Mouse (Mus musculus): ENCODE measurements around the gene Pdcd2. TPM values are rescaled to one million over a fixed set of nuclear protein-coding genes. Genes with fewer than 3 reads are reported as not detected.
A peak's percentile ranks its signal among the peaks of the same experiment; 100 is the strongest.
"Not testable (repeated sequence)": the region's sequence is repeated elsewhere in the genome, so short reads cannot be mapped to it uniquely, and the experiment has no call there.

The Pdcd2 gene
- 23.2 and 23.8 TPM in 2 replicates for polyA plus RNA-seq (2012; rRNA removed)

DNA sequence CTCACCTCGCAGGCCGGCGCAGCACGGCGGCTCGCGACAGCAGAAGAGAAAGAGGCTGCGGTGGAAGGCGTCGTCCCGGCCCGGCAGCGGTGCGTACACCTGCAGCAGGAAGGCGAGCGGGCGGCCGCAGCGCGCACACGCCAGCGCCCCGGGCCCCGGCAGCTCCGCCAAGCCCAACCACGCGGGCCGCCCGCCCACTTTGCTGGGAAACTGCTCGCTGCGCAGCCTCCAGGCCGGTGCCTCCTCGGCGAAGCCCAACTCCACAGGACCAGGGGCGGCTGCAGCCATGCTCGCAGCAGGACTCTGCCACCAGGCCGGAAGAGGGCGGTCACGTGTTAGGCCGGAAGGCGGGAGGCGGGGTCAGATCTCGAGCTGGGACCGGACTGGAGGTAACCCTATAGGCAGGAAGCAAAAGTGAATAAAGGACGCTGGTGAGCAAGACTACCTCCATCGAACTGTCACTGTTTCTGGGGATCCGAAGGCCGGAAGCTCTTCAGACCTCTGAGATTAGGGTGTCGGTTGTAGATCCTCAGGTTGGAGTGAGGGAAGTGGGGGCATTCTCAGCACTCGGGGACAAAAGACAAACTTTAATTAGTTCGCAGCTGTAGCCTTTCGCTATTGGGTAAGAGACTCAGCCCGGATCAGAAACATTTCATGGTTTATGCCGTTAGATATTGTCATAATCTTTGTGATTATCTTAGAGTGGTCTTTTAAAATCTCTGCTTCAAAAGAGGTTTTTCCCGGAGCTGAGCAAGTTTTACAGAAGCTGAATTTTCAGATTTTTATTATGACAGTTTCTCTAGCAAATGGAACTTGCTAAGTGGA lies at the start of gene Pdcd2:
TSS of gene Pdcd2 (minus strand) at position 316 of the 825 bp plus-strand sequence.
- DNase-seq (ENCODE audit: low spot score): peak; percentile 90

DNA sequence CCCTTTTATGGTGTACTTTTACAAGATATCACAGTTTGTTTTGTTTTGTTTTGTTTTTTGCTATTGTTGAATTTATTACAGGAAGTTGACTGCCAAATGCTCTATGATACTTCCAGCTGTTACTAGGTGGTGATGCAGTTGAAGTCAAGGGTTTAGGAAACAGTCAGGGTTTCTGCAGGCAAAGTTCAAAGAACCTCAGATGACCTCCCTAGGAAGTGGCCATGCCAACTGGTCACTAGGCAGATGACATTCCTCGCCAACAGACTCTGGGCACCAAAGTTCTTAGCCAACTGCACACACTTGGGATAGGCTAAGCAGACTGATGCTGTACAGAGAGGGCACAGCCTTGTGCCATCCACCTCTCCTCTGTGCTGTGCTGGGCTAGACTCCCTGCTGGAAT lies 48.0 kb upstream of the Pdcd2 start:
- DNase-seq (ENCODE audit: low spot score): no peak

DNA sequence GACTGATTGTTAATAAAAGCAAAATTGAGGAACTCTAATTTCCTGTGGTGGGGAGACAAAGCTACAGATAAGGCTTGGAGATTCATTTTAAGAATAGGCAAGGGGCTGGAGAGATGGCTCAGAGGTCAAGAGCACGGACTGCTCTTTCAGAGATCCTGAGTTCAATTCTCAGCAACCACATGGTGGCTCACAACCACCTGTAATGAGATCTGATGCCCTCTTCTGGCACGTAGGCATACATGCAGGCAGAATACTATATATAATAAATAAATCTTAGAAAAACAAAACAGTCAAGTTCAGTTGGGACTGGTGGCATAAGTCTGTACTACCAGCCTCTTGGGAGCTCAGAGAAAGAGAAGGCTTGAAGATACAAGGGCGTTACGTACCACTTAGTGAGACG lies 39.8 kb upstream of the Pdcd2 start:
- no peak for DNase-seq (ENCODE audit: low spot score)

DNA sequence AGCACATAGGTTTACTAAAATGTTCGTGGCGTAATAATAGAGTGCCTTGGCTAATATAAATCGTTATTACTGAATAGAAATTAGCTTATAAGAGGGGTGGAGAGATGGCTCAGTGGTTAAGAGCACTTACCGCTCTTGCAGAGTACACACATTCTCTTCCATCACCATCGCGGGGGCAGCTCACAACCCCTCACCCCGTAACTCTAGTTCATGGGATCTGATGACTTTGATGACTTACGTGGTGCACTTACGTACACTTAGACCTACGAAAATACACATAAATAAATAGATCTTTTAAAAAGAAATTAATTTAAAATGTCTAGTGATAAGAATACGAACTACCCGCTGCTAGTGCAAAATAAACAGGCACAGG lies 37.8 kb upstream of the Pdcd2 start:
- DNase-seq (ENCODE audit: low spot score): no peak

DNA sequence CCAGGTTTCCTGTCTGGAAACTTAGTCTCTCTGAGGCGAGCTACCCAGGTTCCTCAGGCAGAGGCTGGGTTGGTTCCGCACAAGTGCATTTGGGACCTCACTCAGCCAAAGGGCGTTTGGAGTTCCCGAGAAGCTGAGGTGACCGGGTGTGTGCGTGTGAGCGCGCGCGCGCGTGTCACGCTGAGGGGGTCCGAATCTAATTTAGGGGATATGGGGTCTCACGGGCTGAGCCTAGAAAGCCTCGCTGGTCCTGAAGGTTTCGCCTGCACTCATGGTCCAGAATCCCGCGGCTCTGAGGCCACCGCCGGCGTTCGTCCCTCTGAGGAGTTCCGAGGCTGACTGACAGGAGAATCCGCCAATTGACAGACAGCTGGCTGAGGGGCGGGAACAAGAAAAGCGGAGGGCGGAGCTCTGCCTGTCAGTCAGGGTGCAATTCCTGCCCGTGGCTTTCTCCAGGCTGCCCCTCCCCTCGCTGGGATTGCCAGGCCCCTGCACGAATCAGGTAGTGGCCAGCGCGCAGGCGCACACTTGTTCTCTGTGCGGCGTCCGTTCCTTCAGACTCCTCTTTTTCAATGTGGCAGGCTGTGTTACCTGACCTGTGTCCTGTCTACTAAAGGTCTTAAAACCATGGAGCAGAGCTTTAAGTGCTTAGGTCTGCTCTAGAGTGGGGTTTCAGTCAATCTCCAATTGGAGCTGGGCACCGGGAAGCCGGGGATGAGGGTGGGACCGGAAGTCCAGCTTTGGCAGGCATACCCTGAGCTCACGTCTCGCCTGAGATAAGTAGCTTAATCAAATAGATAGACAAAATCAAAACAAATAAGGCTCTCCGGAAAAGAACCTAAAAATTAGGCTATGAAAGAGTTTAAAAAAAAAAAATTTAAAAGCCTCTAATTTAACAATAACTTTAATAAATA lies 37.2 kb upstream of the Pdcd2 start, which contains the start of gene Prdm9:
TSS of gene Prdm9 (minus strand) at position 341 of the 914 bp plus-strand sequence.
- peak; percentile 99 for DNase-seq (ENCODE audit: low spot score)

DNA sequence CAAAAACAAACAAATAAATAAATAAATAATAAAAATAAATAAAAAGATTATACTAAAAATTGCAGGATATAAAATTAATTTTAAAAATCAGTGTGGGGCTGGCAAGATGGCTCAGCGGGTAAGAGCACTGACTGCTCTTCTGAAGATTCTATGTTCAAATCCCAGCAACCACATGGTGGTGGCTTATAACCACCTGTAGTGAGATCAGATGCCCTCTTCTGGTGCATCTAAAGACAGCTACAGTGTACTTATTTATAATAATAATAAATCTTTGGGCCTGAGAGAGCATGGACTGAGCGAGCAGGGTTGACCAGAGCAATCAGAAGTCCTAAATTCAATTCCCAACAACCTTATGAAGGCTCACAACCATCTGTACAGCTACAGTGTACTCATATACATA lies 32.8 kb upstream of the Pdcd2 start:
- DNase-seq (ENCODE audit: low spot score): no peak

DNA sequence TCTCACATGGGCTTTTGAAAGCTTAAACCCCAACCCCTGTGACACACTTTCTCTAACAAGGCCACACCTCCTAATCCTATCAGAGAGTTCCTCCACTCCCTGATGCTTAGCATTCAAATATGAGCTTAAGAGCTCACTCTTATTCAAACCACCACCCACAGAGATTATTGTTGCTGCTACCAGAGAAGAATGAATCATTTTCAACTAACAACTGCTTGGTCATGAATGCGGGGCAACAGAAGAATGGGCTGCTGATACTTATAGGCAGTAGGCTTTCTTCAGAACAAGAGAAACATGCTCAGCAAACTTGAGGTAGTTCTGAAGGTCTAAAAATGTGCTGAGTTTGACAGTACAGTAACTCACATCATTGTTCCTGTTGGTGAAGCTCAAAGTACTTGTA lies 22.6 kb upstream of the Pdcd2 start:
- DNase-seq (ENCODE audit: low spot score): no peak

DNA sequence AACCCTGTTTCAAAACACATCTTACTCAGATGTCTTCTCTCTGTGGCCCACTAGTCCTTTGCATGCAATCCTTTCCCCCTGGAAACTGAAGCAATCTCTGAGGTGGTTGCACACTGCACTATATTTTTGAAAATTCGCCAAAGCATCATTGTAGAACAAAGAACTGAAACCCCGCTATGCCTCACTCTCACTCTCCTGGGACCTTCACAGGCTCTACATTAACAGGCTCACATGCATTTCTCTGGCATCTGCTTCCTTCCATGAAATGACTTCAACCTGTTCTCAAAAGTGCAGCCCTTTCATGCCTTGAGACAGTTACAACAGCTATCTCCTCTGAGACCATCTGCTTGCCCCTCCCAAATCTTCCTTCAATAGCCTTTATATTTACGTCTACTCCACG lies 19.3 kb upstream of the Pdcd2 start:
- DNase-seq (ENCODE audit: low spot score): no peak

DNA sequence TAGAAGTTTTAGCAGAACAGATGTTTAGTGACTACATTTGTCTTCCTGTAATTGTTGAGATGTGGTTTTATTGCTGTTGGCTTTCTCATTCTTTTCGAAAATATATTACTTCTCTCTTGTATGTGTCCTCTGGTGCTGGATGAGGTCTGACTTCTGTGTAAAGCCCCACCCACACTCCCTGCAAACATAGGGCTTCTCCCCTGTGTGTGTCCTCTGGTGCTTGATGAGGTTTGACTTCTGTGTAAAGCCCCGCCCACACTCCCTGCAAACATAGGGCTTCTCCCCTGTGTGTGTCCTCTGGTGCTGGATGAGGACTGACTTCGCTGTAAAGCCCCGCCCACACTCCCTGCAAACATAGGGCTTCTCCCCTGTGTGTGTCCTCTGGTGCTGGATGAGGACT lies 16.8 kb upstream of the Pdcd2 start:
- not testable (repeated sequence) for DNase-seq (ENCODE audit: low spot score)

DNA sequence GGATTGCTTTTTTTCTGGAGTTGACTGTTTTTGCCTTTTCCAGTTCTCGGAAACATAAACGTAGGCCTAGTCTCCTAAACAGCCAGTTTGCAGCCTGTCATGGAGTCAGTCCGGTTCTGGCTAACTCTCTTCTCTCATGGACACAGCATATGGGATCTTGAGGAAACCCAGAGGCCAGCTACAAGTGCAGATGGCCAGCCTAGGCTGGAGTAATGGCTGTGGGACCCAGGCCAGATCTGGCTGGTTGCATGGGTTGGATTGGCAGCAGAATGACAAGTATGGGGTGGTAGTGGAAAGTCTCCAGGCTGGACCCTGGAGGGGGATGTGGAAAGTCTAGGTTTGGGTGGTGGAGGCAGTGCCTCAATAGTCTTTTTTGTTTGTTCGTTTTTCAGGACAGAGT lies 13.2 kb upstream of the Pdcd2 start:
- no peak for DNase-seq (ENCODE audit: low spot score)

DNA sequence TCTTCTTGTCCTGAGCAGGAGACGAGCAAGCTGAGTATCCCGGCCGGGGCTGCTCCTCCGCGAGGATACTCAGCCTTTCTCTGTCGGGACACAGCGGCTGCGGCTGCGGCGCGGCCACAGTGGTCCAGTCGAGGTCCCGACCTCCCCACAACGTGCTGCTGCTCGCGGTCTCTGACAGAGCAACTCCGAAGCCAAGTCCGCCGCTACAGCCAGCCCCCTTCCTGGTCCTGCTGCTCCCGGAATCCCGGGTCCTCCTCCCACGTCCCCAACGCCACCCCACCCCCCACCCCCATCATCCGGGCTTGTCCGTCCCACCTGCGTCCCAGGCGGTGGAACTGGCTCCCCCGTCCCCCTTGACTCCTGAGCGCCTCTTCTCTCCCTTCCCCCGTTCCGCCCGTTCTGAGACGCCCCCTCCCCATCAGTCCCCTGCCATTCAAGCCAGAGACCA lies 9.4 kb upstream of the Pdcd2 start:
- DNase-seq (ENCODE audit: low spot score): no peak

DNA sequence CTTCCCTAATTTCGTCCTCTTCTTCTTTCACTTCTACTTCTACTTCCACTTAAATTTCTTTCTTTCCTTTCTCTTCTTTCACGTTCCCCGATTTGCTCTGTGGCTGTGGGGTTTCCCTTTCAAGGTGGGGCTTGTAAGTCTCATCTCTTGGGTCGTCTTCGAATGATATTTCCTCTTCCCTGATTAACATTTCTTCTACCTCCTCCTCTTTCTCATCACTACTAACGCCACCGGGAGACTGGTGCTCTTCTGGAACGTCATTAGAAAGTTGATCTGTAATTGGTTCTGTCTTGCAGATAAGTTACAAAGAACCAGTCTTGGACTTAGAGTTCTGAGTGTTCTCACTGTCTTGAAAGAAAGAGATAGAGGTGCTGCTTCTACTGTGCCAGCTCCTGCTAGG lies 8.8 kb upstream of the Pdcd2 start:
- DNase-seq (ENCODE audit: low spot score): no peak

DNA sequence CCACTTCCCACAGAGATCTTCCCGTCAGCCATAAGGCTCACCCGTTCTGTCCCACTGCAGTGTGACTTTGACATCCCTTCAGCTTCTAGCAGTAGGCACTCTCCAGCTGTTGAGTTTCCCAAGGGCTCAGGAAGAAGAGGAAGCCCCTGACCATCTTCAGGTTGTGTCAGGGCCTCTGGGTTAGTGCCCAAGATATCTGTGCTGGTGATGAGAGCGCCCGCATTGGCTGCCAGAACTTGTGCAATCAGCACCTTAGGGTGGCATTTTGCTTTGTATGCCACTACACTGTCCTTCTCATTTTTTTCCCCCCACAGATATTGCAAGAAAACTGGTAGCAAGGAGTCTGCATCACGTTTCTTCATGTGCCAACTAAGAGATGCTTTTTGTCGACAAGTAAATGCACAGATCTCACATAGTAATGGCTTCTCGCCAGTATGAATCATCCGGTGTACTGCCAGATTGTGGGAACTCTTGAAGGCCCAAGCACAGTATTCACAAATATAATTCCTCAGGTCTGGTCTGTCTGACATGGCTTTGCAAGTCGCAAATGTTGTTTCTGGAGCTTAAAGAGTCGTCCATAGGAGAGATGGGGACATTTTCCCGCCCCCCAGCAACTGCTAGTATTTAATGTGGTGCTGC lies 8.2 kb upstream of the Pdcd2 start:
- DNase-seq (ENCODE audit: low spot score): no peak

DNA sequence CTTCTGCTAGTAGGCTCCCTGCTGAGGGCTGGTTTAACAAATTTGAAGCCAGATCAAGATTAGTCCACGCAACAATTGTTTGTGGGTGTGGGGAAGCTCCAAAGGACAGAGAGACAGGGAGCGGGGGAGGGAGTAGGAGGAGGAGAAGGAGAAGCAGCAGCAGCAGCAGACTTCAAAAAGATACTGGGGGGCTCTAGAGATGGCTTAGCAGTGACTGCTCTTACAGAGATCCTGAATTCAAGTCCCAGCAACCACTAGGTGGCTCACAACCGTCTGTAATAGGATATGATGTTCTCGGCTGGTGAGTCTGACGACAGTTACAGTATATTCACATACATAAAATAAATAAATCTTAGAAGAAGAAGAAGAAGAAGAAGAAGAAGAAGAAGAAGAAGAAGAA lies 3.0 kb upstream of the Pdcd2 start:
- DNase-seq (ENCODE audit: low spot score): no peak

DNA sequence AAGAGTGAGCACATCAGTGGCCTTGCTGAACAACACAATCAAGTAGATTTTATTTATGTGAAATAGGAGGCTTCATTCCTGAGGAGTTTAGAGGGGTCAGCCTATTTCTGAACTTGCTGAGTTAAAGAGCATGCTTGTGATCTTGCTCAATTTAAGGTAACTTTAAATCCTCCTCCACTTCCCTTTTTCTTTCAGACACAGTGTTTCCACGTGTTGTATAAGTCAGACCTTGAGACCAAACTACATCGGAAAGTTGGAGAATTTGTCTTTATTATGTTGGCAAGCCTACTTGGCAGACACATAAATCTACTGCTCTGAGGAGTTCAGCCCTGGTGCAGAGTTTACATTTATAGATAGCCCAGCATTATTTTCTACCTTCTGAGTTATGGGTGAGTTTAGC lies 1.8 kb upstream of the Pdcd2 start:
- DNase-seq (ENCODE audit: low spot score): no peak

DNA sequence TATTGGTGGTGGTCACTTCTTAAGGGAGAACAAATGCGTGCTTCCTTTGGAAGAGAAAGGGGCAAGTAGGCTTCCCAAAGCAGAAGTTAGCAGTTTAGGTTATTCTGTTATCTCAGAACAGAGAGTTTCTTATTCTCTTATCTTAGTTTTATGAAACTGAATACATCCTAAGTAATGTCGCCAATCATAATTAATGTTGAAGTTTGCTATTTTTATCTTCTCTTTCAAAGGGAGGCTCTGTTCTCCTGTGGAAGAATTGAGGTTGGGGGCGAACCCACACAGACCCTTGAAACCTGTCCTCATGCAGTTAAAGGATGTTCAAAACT lies 673 bp upstream of the Pdcd2 start:
- DNase-seq (ENCODE audit: low spot score): no peak

DNA sequence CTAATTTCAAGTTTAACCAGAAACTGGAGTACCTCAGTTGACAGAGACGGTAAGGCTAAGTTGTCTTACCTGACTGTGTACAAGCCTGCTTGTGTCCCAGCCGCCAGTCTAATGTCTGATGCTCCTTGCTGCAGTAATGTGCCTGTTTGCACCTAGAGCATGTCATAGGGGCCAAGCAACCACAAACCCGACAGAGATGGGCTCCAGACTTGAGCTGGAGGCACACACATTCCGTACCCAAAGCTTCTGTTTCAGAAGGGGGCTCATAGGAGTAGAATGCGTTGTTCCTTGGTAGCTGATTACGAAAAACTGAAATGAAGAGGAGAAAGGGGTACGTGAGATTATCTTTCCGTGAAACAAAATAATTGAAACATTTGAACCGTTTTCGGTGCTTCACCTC lies 797 bp downstream of the Pdcd2 start:
- no peak for DNase-seq (ENCODE audit: low spot score)

DNA sequence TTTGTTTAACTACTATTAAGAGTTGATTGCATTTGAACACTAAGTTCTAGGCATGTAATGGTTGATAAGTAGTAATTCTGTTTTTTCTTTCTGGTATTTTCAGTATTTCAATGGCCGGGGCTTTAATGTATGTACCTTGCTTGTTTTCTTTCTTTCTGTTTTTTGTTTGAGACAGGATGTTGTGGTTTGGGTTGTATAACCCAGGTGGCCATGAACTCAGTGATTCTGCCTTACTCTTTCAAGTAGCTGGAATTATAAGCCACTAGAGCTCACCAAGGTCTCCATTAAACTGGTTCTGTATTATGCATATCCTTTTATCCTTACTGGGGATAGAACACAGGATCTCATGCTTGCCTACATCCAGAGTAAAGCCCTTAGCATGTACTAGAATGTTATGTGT lies 8.3 kb downstream of the Pdcd2 start:
- no peak for DNase-seq (ENCODE audit: low spot score)

DNA sequence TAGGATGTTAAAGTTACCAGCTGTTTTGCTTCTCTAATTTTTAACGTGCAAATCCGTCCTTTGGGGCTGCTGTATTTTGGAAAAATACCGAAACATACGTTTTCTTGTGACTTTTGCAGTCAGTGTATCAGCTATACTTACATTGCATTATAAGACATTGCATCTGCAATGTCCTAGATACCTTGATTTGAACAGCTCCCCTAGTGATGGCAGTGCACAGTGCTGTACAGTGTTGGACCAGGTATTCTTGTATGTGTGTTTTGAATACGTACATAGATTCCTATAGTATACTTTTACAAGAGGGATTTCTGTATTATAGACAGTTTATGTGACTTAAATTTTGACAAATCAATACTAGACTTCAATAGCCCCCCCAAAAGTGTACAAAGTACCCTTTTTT lies 8.9 kb downstream of the Pdcd2 start:
- DNase-seq (ENCODE audit: low spot score): no peak

DNA sequence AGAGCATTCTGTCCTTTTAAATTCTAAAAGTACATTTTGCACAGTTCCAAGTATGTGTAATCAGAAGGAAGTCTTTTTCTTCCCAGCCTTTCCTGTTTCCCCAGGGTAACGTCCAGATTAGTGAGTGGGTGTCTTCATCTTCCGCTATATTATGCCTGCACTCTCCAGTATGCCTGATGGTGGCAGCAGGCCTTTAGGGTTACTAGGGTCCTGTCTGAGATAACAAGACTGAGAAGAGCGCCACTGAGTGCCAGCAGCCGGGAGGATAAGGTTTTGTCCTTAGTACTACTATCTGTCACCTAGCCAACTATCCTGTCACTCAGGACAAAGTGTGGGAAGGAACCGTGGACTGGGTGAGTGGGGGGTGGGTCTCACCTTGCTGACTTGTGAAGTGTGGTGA lies 9.3 kb downstream of the Pdcd2 start:
- DNase-seq (ENCODE audit: low spot score): no peak

DNA sequence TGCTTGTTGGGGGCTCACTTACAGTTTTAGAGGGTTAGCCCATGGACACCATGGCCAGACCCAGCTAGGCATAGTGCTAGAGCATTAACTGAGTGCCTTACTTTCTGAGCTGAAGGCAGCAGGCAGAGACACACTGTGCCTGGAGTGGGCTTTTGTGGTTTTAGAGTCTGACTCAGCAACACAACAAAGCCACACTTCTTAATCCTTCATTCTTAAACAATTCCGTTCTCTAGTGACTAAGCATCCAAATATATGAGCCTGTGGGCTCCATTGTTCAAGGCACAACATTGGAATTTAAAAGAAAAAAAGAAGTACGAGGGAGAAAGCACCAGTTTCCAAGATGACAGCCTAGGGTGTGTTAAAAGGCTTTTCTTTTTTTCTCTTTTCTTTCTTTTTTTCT lies 16.4 kb downstream of the Pdcd2 start:
- DNase-seq (ENCODE audit: low spot score): no peak

DNA sequence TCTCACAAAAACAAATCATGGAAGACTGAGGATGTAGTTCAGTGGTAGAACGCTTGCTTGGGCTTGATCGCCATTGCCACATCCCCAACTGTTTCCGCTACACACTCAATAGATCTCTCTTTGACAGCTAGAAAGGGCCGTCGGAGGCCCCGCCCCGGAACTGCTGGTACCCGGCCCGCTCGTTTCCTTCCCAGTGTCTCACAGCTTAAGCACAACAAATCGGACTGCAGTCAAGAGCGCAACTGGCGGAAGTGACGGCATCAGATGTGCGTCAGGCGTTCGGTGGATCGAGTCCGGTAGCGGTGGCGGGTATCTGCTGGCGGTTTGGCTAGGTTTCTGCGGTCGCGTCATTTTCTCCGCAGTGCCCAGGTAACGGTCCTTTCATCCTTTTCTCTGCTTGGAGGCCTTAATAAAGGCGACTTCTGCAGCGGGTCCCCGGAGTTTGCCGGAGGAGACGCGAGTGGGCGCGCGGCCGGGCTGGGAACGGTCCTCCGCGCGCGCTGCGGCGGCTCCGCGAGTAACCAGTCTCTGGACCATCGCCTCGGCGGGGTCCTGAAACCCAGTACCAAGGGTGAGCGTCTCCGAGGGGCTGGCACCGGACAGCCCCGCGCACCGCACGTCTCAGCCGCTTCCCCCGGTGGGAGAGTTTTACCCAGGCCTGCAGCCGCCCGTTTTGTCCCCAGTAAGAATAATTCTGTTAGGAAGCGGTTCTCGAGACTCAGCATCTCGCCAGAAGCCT lies 27.3 kb downstream of the Pdcd2 start, which contains the start of the genes Psmb1 and Tbp:
TSS of gene Psmb1 (minus strand) at position 96 of the 739 bp plus-strand sequence.
TSS of gene Tbp (plus strand) at position 233 of the 739 bp plus-strand sequence.
- DNase-seq (ENCODE audit: low spot score): peak; percentile 85
